Mouse (Mus musculus) limb, embryonic 14.5 days (tissue): ENCODE data around the gene Usf3. TPM values are rescaled to one million over a fixed set of nuclear protein-coding genes. Genes with fewer than 3 reads are reported as not detected.

Experiments used
- ATAC-seq: fragments of 200-750 bp; cut with Nextera tagmentation; 2 replicates; pipeline ENCODE4 v1.8.0; 2017; ENCODE audit warnings: low read depth, moderate number of reproducible peaks, moderate TSS enrichment; ENCODE audit not compliant: low FRiP score
- DNase-seq: peaks from one replicate; pipeline ENCODE4 v3.0.0-alpha.2; 2015; ENCODE audit warnings: low spot score
- H3K27ac ChIP-seq: fragments of 300-500 bp; sonication (generic); replicated peaks from 2 replicates; pipeline ENCODE4 v1.5.1; 2014; ENCODE audit warnings: low read depth, mild to moderate bottlenecking, low read length, moderate library complexity, mixed read lengths
- H3K27me3 ChIP-seq: fragments of 300-500 bp; sonication (generic); 2 replicates; pipeline ENCODE4 v1.6.1; 2014; ENCODE audit warnings: low read length, mixed read lengths; ENCODE audit not compliant: control insufficient read depth, insufficient read depth
- H3K36me3 ChIP-seq: fragments of 300-500 bp; sonication (generic); 2 replicates; pipeline ENCODE4 v1.6.1; 2014; ENCODE audit warnings: mild to moderate bottlenecking, low read length, moderate library complexity, mixed read lengths; ENCODE audit not compliant: control insufficient read depth, insufficient read depth
- H3K4me1 ChIP-seq: fragments of 300-500 bp; sonication (generic); 2 replicates; pipeline ENCODE4 v1.6.1; 2014; ENCODE audit warnings: antibody characterized with exemption, low read length, mixed read lengths; ENCODE audit not compliant: control insufficient read depth, insufficient read depth
- H3K4me2 ChIP-seq: fragments of 300-500 bp; sonication (generic); replicated peaks from 2 replicates; pipeline ENCODE4 v1.6.1; 2014; ENCODE audit warnings: low read depth, mild to moderate bottlenecking, low read length, moderate library complexity; ENCODE audit not compliant: severe bottlenecking
- H3K4me3 ChIP-seq: fragments of 300-500 bp; sonication (generic); replicated peaks from 2 replicates; pipeline ENCODE4 v1.5.1; 2014; ENCODE audit warnings: low read length
- H3K9ac ChIP-seq: fragments of 300-500 bp; sonication (generic); 2 replicates; pipeline ENCODE4 v1.6.1; 2014; ENCODE audit warnings: mild to moderate bottlenecking, low read depth, low read length, moderate library complexity; ENCODE audit not compliant: severe bottlenecking
- H3K9me3 ChIP-seq: fragments of 300-500 bp; sonication (generic); 2 replicates; pipeline ENCODE4 v1.6.1; 2016; ENCODE audit warnings: low read length; ENCODE audit not compliant: control insufficient read depth
- POLR2A ChIP-seq: fragments of 200-500 bp; IDR thresholded peaks from 2 replicates; pipeline ENCODE4 v1.8.0; 2012; ENCODE audit warnings: inconsistent platforms, mild to moderate bottlenecking, moderate library complexity, borderline replicate concordance; ENCODE audit not compliant: insufficient read depth, insufficient read length; ENCODE audit errors: extremely low read depth
- WGBS: fragments of 180-500 bp; shearing (Covaris S2); extraction: QIAGEN DNeasy Blood & Tissue Kit; methylation state at CpG from one replicate; pipeline ENCODE4 v1.1.7; 2014; 5-methylcytosine and 5-hydroxymethylcytosine counted together
- polyA plus RNA-seq, 2 experiments: library from polyadenylated mRNA; depleted of rRNA in 1 of 2; stranded (reverse) in 1 of 2; unstranded in 1 of 2; fragments of >200 nt; fragmentation: Nextera tagmentation in 1 of 2; extraction: Ambion mirVana in 1 of 2; gene quantifications; 2 replicates each; pipeline versions ENCODE4 v1.2.1 to v1.2.3; 2012 to 2014

The Usf3 gene
- polyA plus RNA-seq, 2 experiments: 4.7 to 9.2 TPM

DNA sequence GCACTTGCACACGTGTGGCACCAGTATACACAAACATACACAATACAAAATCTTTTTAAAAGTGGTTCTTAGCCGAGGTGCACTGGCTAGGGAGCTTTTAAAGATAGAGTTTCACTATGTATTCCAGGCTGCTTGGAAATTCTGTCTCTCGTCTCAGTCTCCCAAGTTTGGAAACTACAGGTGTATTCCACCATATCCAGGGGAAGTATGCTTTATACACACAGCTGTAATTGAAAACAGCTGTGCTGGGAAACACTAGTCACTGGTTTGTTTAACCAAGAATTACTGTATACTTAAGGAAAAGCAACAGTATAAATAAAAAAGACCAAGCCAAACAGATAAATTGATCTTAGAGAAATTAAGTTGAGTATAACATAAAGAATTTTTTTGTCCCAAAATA is 11.7 kb downstream of the Usf3 start:
- no peak overlapping the region for H3K4me3 ChIP-seq
- peaks cover 8% of the 10 kb centered on the region for H3K4me1 ChIP-seq
- H3K27me3 ChIP-seq: no peaks in the 10 kb centered on the region
- H3K9me3 ChIP-seq: peaks cover 6% of the 10 kb centered on the region
- ATAC-seq (no peak), DNase-seq (peak; percentile 34)
- peaks cover 4% of the 10 kb centered on the region; the same call in 1 of the 2 replicates for H3K36me3 ChIP-seq
- TF ChIP-seq POLR2A: no peak
- WGBS: 27% methylated on average over 3 of the region's 3 CpGs
- no peak overlapping the region for H3K9ac ChIP-seq
- H3K27ac ChIP-seq: no peak overlapping the region
- no peak overlapping the region for H3K4me2 ChIP-seq

- H3K4me3 ChIP-seq: no peak overlapping the region
- no peak for DNase-seq
- H3K4me1 ChIP-seq: peaks cover 8% of the 10 kb centered on the region
- no peak for TF ChIP-seq POLR2A
- no peak for ATAC-seq
- no peak overlapping the region for H3K27ac ChIP-seq
- peaks cover 4% of the 10 kb centered on the region; the same call in 1 of the 2 replicates for H3K36me3 ChIP-seq
- H3K4me2 ChIP-seq: no peak overlapping the region
- H3K9ac ChIP-seq: no peak overlapping the region
- WGBS: 95% methylated on average over 4 of the region's 4 CpGs
- no peaks in the 10 kb centered on the region for H3K27me3 ChIP-seq
- H3K9me3 ChIP-seq: peaks cover 6% of the 10 kb centered on the region
Observed at GRCm38 (mm10) chr16:44187172-44187571, 14.1 kb downstream of the Usf3 start.

GRCm38 (mm10) chr16:44188766-44189165 is 15.7 kb downstream of the Usf3 start:
- no peak overlapping the region for H3K9ac ChIP-seq
- peaks cover 8% of the 10 kb centered on the region for H3K4me1 ChIP-seq
- H3K36me3 ChIP-seq: peaks cover 4% of the 10 kb centered on the region; the same call in 1 of the 2 replicates
- no peak for TF ChIP-seq POLR2A
- H3K27me3 ChIP-seq: no peaks in the 10 kb centered on the region
- ATAC-seq (no peak), DNase-seq (no peak)
- H3K4me3 ChIP-seq: no peak overlapping the region
- 92% methylated on average over 3 of the region's 3 CpGs for WGBS
- peaks cover 6% of the 10 kb centered on the region for H3K9me3 ChIP-seq
- no peak overlapping the region for H3K4me2 ChIP-seq
- H3K27ac ChIP-seq: no peak overlapping the region

DNA sequence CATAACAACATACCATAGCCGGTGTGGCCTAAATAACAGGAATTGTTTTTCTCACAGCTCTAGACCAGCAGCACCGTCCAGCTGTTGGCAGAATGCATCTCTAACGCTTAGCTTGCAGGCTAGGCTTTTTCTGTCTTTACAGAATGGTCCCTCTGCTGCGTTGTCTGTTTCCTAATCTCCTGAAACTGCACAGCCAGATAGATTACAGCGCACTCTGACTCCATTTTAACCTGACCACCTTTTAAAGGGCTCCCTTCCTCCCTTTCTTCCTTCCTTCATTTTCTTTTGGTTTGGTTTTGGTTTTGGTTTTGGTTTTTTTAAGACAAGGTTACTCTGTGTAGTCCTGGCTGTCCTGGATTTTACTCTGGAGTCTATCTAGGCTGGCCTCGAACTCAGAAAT is 17.0 kb downstream of the Usf3 start:
- Histone ChIP-seq H3K4me1 (no peaks in the 10 kb centered on the region), H3K9ac (no peak overlapping the region), H3K27ac (no peak overlapping the region), H3K4me3 (no peak overlapping the region), H3K36me3 (peaks cover 4% of the 10 kb centered on the region; the same call in 1 of the 2 replicates), H3K9me3 (peaks cover 6% of the 10 kb centered on the region), H3K4me2 (no peak overlapping the region), H3K27me3 (no peaks in the 10 kb centered on the region)
- TF ChIP-seq POLR2A: no peak
- no peak for DNase-seq
- 88% methylated on average over 6 of the region's 6 CpGs for WGBS
- no peak for ATAC-seq

GRCm38 (mm10) chr16:44190968-44191367 is 17.9 kb downstream of the Usf3 start:
- Histone ChIP-seq H3K9me3 (peaks cover 6% of the 10 kb centered on the region), H3K27me3 (no peaks in the 10 kb centered on the region), H3K27ac (no peak overlapping the region), H3K4me1 (no peaks in the 10 kb centered on the region), H3K4me3 (no peak overlapping the region), H3K36me3 (peaks cover 4% of the 10 kb centered on the region; the same call in 1 of the 2 replicates), H3K9ac (no peak overlapping the region), H3K4me2 (no peak overlapping the region)
- ATAC-seq (no peak), DNase-seq (no peak)
- no peak for TF ChIP-seq POLR2A
- 94% methylated on average over 2 of the region's 2 CpGs for WGBS
